Mouse (Mus musculus) Patski (cell line): ENCODE data around the gene Ccnd2. TPM values are rescaled to one million over a fixed set of nuclear protein-coding genes. Genes with fewer than 3 reads are reported as not detected.

Source experiments
- ATAC-seq: fragments of 100-300 bp; one replicate; pipeline ENCODE4 v1.8.0; 2021
- CTCF ChIA-PET: fragments of 350-600 bp; sonication (Branson Sonifier 250); formaldehyde crosslinking; loops from one replicate; lab custom pipeline; 2022; ENCODE audit warnings: inconsistent platforms; lab: Charles Lee
- POLR2A ChIA-PET: fragments of 350-600 bp; sonication (Branson Sonifier 250); formaldehyde crosslinking; loops from one replicate; lab custom pipeline; 2022; ENCODE audit warnings: antibody characterized with exemption, inconsistent platforms; lab: Charles Lee
- DNase-seq: peaks from one replicate; pipeline ENCODE4 v3.0.0-alpha.2; 2011; ENCODE audit warnings: low read depth, low spot score
- H3K27me3 ChIP-seq: fragments of 371-371 bp; one replicate; pipeline ENCODE4 v1.5.1; 2021
- CTCF ChIP-seq: fragments of 100-300 bp; IDR thresholded peaks from one replicate; pipeline ENCODE4 v1.5.1; 2021
- in situ Hi-C: fragments of 300-500 bp; cut with MboI; formaldehyde crosslinking; loops from 3 replicates; pipeline ENCODE4 v1.11.1; 2018; ENCODE audit warnings: low pct_unique_long_range_greater_than_20kb, mixed read lengths
- polyA plus RNA-seq: library from polyadenylated mRNA; unstranded; gene quantifications from one replicate; pipeline ENCODE4 v1.2.3, GENCODE M21; 2021

The Ccnd2 gene
- polyA plus RNA-seq, 1 experiment from 2014 or later: 89.6 TPM

DNA sequence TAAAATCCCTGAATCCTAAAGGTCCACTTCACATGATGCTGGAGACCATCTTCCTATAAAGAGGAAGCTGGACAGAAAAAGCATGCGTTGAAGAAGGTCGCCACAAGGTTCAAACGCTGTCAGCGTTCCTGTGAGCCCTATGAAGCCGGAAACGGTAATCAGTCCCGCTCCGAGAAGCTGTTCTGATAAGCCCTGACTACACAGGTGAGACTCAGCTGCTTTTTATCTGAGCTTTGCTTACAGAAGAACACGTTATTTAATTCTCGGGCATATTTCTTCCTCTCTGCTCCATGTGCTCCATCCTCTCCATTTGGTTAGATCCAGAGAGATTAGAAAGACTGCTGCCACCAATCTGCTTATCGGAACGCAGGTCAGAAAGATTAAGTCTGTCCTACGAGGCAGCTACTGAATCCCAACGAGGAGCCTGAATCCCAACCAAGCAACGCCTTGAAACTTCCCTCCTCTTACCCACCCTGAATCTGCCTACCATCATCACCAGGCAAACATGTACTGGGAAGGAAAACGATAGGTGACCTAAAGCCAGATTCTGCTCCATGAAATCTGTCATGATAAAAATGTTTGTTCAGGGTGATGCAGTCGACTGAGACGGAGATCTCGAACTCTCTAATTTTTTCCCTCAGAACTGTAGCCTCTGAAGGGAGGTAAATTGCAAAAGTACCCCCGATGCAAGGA, 43.5 kb downstream of the Ccnd2 start:
- DNase-seq: no peak
- ATAC-seq: no peak
- no peaks in the 10 kb centered on the region for H3K27me3 ChIP-seq
- in situ Hi-C loops: no loop called here
- TF ChIP-seq CTCF: no peak
- ChIA-PET CTCF (interaction anchor here (1.0 kb wide), 1 partner anchor 15 kb away, joined by 3 read pairs; no protein-coding TSS in a partner anchor), POLR2A (no interaction called here)

DNA sequence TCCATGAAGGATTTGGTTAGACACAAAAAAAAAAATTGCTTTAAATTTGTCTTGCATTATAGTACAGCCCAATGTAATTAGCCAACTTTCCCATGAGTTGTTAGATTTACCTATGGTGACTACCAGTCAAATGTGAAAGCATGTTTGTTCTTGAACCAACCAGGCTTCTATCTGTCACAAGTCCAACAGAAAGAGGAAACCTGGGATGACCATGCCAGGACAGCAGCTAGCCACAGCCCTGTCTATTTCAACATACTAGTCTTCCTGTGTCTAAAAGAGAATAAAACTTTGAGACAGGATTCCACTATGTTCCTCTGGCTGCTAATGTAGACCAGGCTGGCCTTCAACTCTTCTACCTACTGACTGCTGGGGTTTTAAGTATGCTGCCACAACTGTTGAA, 44.6 kb downstream of the Ccnd2 start:
- ChIA-PET POLR2A (no interaction called here), CTCF (no interaction called here)
- DNase-seq (no peak), ATAC-seq (no peak)
- in situ Hi-C loops: no loop called here
- TF ChIP-seq CTCF: no peak
- H3K27me3 ChIP-seq: no peaks in the 10 kb centered on the region

DNA sequence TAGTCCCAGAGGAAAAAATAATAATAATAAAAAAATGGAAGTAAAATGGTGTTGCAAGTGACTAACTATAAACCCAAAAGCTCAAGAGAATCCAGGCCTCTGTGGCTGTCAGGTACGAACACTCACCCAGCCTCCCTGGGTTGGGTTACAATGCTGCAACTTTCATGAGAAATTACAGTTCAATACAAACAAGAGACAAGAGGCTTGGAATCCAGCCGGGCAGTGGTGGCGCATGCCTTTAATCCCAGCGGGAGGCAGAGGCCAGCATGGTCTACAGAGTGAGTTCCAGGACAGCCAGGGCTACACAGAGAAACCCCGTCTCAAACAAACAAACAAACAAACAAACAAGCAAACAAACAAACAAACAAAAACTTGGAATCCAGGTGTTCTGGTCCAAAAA, 45.3 kb downstream of the Ccnd2 start:
- in situ Hi-C loops: no loop called here
- H3K27me3 ChIP-seq: no peaks in the 10 kb centered on the region
- ATAC-seq: no peak
- no peak for TF ChIP-seq CTCF
- ChIA-PET POLR2A (no interaction called here), CTCF (interaction anchor here (1.6 kb wide), 1 partner anchor 12 kb away, joined by 11 read pairs; no protein-coding TSS in a partner anchor)
- no peak for DNase-seq

DNA sequence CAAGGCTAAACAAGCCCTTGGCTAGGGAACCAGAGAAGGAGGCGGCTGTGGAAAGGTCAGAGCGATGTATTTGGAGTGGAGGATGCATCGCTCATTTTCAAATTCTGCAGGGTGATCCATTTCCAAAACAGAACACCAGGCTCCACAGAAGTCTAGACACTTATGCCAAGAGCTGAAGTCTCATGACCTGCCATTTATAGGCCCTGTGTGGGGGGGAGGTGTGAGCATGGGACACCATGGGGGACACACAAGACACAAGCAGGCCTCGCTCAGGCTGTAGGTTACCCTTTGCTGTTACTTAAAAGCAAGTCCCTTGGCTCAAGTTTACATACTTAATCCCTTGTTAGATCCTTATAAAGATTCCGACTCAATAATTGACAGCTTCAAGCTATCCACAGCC, 45.8 kb downstream of the Ccnd2 start:
- in situ Hi-C loops: no loop called here
- ChIA-PET CTCF (interaction anchor here (0.8 to 1.6 kb wide), 4 partner anchors 12 to 149 kb away, joined by 3 to 11 read pairs (median 3); no protein-coding TSS in a partner anchor), POLR2A (no interaction called here)
- no peak for TF ChIP-seq CTCF
- ATAC-seq (no peak), DNase-seq (no peak)
- no peaks in the 10 kb centered on the region for H3K27me3 ChIP-seq

DNA sequence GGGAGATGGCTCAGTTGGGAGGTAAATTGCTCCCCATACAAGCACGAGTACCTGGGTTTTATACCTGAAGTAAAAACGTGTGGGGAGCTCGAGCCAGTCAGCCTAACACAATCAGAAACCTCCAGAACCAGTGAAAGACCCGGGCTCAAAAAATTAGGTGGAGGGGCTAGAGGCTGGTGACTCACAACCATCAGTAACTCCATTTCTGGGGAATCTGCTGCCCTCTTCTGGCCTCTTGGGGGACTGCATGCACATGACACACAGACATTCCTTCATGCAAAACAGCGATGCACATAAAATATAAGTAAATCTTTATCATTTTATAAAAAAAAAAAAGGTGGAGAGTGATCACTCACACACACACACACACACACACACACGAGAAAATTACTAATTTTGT, 46.9 kb downstream of the Ccnd2 start:
- ATAC-seq (no peak), DNase-seq (no peak)
- no peaks in the 10 kb centered on the region for H3K27me3 ChIP-seq
- CTCF ChIA-PET: interaction anchor here (0.8 to 1.6 kb wide), 7 partner anchors 10 to 158 kb away, joined by 3 to 11 read pairs (median 3); no protein-coding TSS in a partner anchor
- POLR2A ChIA-PET: no interaction called here
- in situ Hi-C loops: no loop called here
- TF ChIP-seq CTCF: peak; percentile 64

DNA sequence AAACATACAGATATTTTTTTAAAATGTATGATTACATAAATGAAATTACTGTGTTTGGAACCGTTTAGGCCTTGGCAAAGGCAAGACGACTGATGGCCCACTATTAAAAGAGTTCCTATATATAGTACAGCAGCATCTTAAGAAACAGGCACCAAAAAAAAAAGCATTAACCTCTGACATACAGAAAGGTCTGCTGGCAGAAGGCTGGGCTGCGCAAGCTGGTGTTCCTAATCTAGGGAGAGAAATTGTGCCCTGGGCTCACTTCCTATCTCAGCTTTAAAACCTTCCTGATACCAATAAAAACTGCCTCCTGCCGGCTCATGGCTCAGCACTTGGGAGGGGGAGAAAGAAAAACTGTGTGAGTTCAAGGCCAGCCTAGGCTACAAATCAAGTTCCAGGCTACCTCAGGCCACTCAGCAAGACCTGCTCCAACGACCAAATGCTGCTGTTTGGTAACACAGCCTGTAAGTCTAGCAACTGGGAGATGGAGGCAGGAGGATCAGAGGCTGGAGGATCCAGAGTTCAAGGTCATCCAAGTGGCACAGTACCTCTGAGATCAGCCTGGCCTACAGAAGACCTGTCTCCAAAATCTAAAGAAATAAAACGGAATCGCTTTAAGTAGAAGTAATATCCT, 47.5 kb downstream of the Ccnd2 start:
- ChIA-PET CTCF (interaction anchor here (0.8 to 1.5 kb wide), 5 partner anchors 10 to 168 kb away, joined by 3 to 7 read pairs (median 3); no protein-coding TSS in a partner anchor), POLR2A (no interaction called here)
- TF ChIP-seq CTCF: no peak
- no peak for ATAC-seq
- in situ Hi-C loops: no loop called here
- H3K27me3 ChIP-seq: no peaks in the 10 kb centered on the region
- DNase-seq: no peak

DNA sequence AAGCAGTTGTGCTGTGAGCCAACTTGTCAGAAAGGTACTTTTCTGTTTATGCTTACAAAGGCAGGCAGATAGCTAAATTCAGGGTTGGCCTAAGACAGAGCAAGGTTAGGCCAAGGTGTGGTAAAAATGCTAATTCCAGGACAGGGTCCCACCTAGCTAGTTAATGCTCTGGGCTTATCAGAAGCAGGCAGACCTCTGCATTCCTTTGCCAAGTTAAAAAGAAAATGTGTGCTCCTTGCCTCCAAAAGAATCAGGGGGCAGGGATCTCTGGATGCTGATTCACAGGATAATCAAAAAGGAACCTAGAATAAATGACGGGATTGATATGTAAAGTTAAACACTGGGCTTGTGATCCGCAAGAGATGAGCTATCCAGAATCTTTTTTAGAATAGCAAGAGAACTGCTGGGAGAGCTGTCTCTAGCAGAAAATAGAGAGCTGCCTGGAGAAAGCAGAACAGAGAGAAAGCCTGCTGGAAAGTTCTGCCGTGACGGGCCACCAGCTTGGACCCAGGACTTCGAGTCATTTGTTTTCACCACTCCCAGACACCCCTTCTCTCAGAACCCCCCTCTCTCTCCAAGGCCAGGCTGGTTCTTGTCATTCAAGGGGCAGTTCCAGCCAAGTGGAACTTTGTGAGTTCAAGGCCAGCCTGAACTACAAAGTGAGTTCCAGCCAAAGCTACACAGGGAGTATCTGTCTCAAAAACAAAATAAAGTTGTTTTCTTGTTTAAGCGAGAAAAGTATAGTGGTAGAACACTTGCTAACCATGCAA, 48.3 kb downstream of the Ccnd2 start:
- no peak for ATAC-seq
- in situ Hi-C loops: no loop called here
- ChIA-PET CTCF (interaction anchor here (0.8 to 1.3 kb wide), 4 partner anchors 9 to 168 kb away, joined by 3 to 7 read pairs (median 3); no protein-coding TSS in a partner anchor), POLR2A (no interaction called here)
- no peaks in the 10 kb centered on the region for H3K27me3 ChIP-seq
- TF ChIP-seq CTCF: no peak
- no peak for DNase-seq

DNA sequence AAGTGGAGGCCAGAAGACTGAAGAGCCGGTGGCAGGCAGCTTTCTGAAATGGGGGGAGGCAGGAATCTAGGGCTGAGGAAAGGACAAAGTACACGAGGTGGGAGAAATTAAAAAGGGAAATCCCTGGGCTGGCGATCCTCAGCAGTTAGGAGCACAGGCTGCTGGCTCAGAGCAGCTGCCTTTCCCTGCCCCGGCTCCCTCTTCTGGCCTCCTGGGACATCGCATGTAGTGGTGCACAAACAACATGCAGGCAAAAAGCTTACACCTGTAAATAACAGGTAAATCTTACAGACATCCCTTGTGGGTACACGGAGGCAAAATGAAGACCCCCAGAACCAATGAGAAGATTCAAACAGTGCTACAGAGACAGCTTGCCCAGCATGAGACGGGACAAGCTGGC, 57.4 kb downstream of the Ccnd2 start:
- ATAC-seq (peak; percentile 31), DNase-seq (no peak)
- CTCF ChIA-PET: interaction anchor here (0.7 to 2.0 kb wide), 9 partner anchors 9 to 155 kb away, joined by 3 to 11 read pairs (median 5); partner anchors contain the start of genes D6Wsu163e and Rad51ap1
- peak; percentile 73 for TF ChIP-seq CTCF
- in situ Hi-C loops: no loop called here
- POLR2A ChIA-PET: no interaction called here
- H3K27me3 ChIP-seq: no peaks in the 10 kb centered on the region

DNA sequence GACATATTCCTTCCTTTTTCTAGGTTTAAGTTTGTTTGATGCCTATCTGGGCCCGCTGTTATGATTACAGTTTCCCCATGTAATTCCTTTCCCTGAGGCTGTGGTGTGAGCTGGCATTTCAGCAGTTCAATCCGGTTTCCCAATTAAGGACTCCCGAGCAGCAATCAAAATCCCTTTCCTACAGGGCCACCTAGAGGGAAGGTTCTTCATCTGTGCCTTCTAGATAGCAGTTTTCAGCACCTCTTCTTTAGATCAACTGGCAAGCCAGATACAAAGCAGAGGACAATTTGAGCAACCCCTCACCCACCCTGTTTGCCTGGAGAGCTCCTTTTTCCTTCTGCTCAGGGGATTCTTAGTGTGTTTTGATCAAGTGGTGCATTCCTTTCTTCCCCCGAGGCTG, 65.3 kb downstream of the Ccnd2 start:
- in situ Hi-C loops: loop anchor here (5.0 to 10.0 kb wide), 2 partner anchors 139 to 282 kb away; no protein-coding TSS in a partner anchor
- TF ChIP-seq CTCF: peak; percentile 77
- CTCF ChIA-PET: interaction anchor here (0.6 to 1.4 kb wide), 8 partner anchors 113 to 141 kb away, joined by 3 to 11 read pairs (median 5); no protein-coding TSS in a partner anchor
- ATAC-seq (peak; percentile 82), DNase-seq (peak; percentile 57)
- POLR2A ChIA-PET: interaction anchor here (0.8 kb wide), 1 partner anchor 132 kb away, joined by 3 read pairs; no protein-coding TSS in a partner anchor
- H3K27me3 ChIP-seq: no peaks in the 10 kb centered on the region

DNA sequence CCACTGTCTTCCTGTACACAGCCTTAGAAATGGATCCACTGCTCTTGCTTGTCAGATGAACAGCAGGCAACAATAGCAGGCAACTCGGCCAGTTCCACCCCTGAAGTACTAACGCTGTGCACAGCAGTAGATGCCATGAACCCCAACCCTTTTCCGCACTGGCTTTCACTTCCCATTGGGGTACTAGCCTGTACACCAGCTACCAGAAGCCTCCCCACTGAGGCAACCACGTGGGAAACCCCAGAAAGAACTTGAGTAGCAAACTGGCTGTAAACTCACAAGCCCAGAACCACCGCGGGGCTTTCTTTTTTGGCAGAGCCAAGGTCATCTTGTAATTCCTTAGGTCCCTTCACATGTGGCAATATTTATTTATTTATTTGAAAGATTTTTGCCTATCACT, 70.2 kb downstream of the Ccnd2 start:
- H3K27me3 ChIP-seq: no peaks in the 10 kb centered on the region
- in situ Hi-C loops: loop anchor here (10.0 kb wide), 1 partner anchor 277 kb away; no protein-coding TSS in a partner anchor
- ATAC-seq: no peak
- no peak for DNase-seq
- ChIA-PET CTCF (interaction anchor here (1.3 to 2.7 kb wide), 3 partner anchors 11 to 137 kb away, joined by 4 to 15 read pairs (median 5); no protein-coding TSS in a partner anchor), POLR2A (interaction anchor here (0.6 kb wide), 1 partner anchor 1370 kb away, joined by 3 read pairs; no protein-coding TSS in a partner anchor)
- no peak for TF ChIP-seq CTCF
